Mouse (Mus musculus) hindbrain, embryonic 11.5 days (tissue): ENCODE results near the gene Syne4. TPM values are rescaled to one million over a fixed set of nuclear protein-coding genes. Genes with fewer than 3 reads are reported as not detected.

Experiments
- ATAC-seq: fragments of 200-750 bp; cut with Nextera tagmentation; 2 replicates; pipeline ENCODE4 v1.8.0; 2017; ENCODE audit warnings: mild to moderate bottlenecking, moderate TSS enrichment, moderate library complexity; ENCODE audit not compliant: low FRiP score
- DNase-seq: peaks from one replicate; pipeline ENCODE4 v3.0.0-alpha.2; 2015; ENCODE audit warnings: low spot score
- H3K27ac ChIP-seq: fragments of 300-500 bp; sonication (generic); 2 replicates; pipeline ENCODE4 v1.5.1; 2014; ENCODE audit warnings: mild to moderate bottlenecking, low read depth, low read length
- H3K27me3 ChIP-seq: fragments of 300-500 bp; sonication (generic); 2 replicates; pipeline ENCODE4 v1.6.1; 2014; ENCODE audit warnings: mild to moderate bottlenecking, low read length, moderate library complexity, mixed read lengths; ENCODE audit not compliant: control insufficient read depth, insufficient read depth
- H3K36me3 ChIP-seq: fragments of 300-500 bp; sonication (generic); 2 replicates; pipeline ENCODE4 v1.6.1; 2014; ENCODE audit warnings: mild to moderate bottlenecking, low read length, moderate library complexity, mixed read lengths; ENCODE audit not compliant: control insufficient read depth, insufficient read depth
- H3K4me1 ChIP-seq: fragments of 300-500 bp; sonication (generic); replicated peaks from 2 replicates; pipeline ENCODE4 v1.6.1; 2014; ENCODE audit warnings: low read length, mixed read lengths; ENCODE audit not compliant: control insufficient read depth, insufficient read depth
- H3K4me2 ChIP-seq: fragments of 300-500 bp; sonication (generic); replicated peaks from 2 replicates; pipeline ENCODE4 v1.6.1; 2014; ENCODE audit warnings: mild to moderate bottlenecking, low read depth, low read length
- H3K4me3 ChIP-seq: fragments of 300-500 bp; sonication (generic); 2 replicates; pipeline ENCODE4 v1.5.1; 2014; ENCODE audit warnings: low read depth, low read length
- H3K9ac ChIP-seq: fragments of 300-500 bp; sonication (generic); 2 replicates; pipeline ENCODE4 v1.6.1; 2014; ENCODE audit warnings: low read depth, low read length
- H3K9me3 ChIP-seq: fragments of 300-500 bp; sonication (generic); 2 replicates; pipeline ENCODE4 v1.6.1; 2016; ENCODE audit warnings: low read length; ENCODE audit not compliant: control insufficient read depth
- WGBS: fragments of 180-500 bp; shearing (Covaris S2); extraction: QIAGEN DNeasy Blood & Tissue Kit; methylation state at CpG from one replicate; pipeline ENCODE4 v1.1.7; 2014; 5-methylcytosine and 5-hydroxymethylcytosine counted together
- polyA plus RNA-seq: library from polyadenylated mRNA; unstranded; fragments of >200 nt; fragmentation: Nextera tagmentation; extraction: Ambion mirVana; gene quantifications from 2 replicates; pipeline ENCODE4 v1.2.1, GENCODE M21; 2014

The Syne4 gene
- polyA plus RNA-seq, 1 experiment from 2014 or later: 17.4 TPM

DNA sequence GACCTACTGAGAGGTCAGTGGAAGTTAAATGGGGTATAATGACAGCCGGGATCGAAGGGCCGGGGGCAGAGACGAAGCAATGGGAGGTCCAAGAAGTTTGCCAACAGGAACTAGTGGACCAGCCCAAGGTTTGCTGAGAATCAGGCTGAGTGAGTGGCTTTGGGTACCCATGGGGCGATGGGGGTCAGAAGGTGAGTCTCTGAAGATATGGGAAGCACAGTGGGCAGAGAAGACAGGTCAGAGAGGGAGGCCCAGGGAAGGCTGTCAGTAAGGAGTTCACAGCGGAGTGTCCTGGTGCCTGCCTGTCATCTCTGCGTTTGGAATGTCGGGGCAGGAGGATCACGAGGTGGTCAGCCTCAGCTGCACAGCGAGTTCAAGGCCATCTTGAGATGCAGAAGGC is 13.8 kb downstream of the Syne4 start:
- no peak overlapping the region for H3K4me3 ChIP-seq
- no peaks in the 10 kb centered on the region; the same call in 1 of the 2 replicates for H3K4me1 ChIP-seq
- no peak overlapping the region for H3K4me2 ChIP-seq
- H3K9ac ChIP-seq: no peak overlapping the region
- H3K27ac ChIP-seq: no peak overlapping the region
- DNase-seq: no peak
- H3K27me3 ChIP-seq: peaks cover 3% of the 10 kb centered on the region; the same call in 1 of the 2 replicates
- 54% methylated on average over 10 of the region's 10 CpGs for WGBS
- H3K36me3 ChIP-seq: no peaks in the 10 kb centered on the region
- H3K9me3 ChIP-seq: no peaks in the 10 kb centered on the region
- ATAC-seq: no peak

DNA sequence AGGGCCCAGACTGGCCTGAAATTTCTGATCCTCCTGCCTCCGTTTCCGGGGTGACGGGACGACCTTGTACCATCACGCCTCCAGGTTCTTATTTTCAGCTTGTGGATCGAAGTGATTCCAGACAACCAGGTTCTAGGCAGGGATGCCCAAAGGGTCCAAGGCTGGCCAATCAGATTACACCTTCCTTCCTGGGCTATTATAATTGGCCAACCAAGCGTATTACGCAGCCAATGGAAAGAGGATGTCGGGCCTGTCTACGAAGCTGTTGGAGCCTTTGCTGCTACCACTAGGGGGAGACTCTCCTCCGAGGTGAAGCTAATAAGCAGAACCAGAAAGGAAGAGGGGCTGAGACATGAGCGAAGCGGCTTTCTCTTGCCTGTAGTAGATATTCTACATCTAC is 17.3 kb downstream of the Syne4 start:
- no peaks in the 10 kb centered on the region; the same call in 1 of the 2 replicates for H3K4me1 ChIP-seq
- H3K36me3 ChIP-seq: no peaks in the 10 kb centered on the region
- no peak overlapping the region for H3K27ac ChIP-seq
- peaks cover 4% of the 10 kb centered on the region for H3K27me3 ChIP-seq
- WGBS: 5% methylated on average over 13 of the region's 13 CpGs
- H3K4me3 ChIP-seq: no peak overlapping the region
- peak overlapping the region; percentile 35 for H3K4me2 ChIP-seq
- DNase-seq: peak; percentile 91
- peak; percentile 95 for ATAC-seq
- no peaks in the 10 kb centered on the region for H3K9me3 ChIP-seq
- H3K9ac ChIP-seq: no peak overlapping the region

DNA sequence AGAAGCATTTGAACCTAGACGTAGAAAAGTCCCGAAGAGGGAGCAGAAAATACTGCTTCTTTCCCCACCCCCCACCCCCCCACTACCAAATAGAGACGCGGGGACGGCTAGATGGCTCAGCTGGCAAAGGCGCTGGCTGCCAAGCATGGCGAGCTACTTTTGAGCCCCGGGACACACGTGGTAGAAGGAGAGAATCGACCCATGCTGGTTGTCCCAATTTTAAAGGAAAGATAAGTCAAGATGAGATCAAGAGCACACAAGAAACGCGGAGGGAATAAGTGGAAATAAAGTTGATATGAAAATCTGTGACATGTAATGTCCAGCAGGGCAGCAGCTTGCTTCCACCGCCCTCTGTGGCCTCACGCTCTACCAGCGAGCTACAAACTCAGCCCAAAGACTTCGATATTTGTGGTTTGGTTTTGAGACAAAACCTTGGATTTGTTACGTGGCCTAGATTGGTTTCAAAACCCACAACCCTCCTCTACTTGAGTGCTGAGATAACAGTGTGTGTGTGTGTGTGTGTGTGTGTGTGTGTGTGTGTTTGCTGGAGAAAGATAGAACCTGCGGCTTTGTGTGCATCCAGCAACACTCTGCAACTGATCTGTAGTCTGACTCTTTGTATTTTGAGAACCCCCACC is 18.1 kb downstream of the Syne4 start:
- no peak for DNase-seq
- Histone ChIP-seq H3K4me3 (no peak overlapping the region), H3K9me3 (no peaks in the 10 kb centered on the region), H3K36me3 (no peaks in the 10 kb centered on the region), H3K4me1 (no peaks in the 10 kb centered on the region; the same call in 1 of the 2 replicates), H3K9ac (no peak overlapping the region), H3K27me3 (peaks cover 4% of the 10 kb centered on the region), H3K4me2 (no peak overlapping the region), H3K27ac (no peak overlapping the region)
- WGBS: 71% methylated on average over 18 of the region's 18 CpGs
- ATAC-seq: no peak

DNA sequence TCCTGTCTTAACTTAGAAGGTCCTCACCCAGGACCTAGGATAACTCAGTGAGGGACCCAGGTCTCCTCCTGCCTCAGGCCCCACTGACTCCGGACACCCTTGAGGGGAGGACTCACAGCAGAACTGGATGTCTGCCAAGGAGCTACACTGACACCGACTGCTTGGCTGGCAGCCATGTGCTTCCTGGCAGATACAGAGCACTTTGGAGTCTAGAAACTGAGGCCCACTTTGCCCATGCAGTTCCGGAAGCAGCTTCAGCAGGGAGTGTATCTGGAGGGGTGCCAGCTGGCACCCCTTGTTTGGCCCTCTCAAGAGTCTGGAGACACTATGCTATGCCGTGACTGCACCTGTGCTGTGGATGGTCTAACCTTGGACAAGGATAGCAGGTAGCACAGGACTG is 18.8 kb downstream of the Syne4 start:
- no peak for ATAC-seq
- Histone ChIP-seq H3K27me3 (peaks cover 4% of the 10 kb centered on the region), H3K9me3 (no peaks in the 10 kb centered on the region), H3K4me3 (no peak overlapping the region), H3K4me1 (no peaks in the 10 kb centered on the region; the same call in 1 of the 2 replicates), H3K4me2 (no peak overlapping the region), H3K27ac (no peak overlapping the region), H3K36me3 (no peaks in the 10 kb centered on the region), H3K9ac (no peak overlapping the region)
- no peak for DNase-seq
- WGBS: 84% methylated on average over 4 of the region's 4 CpGs

DNA sequence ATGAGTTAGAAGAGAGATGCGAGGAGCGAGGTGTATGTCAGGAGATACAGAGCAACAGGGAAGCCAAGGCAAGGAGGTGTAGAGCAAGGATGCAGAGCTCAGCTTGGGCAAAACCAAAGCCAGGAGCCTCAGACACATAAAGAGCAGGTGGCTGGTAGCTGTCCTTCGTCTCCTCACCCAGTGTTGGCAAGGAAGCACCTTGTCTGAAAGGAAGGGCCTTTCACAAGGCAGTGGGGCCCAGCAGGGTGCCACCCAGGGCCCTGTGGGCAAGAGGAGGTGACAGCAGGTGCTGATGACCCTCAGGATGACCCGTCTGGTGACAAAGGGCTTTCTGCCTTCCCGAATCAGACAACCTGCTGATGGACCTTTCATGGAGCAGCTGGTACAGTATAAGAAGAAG is 20.0 kb downstream of the Syne4 start:
- Histone ChIP-seq H3K9me3 (no peaks in the 10 kb centered on the region), H3K27me3 (peaks cover 4% of the 10 kb centered on the region), H3K4me3 (no peak overlapping the region), H3K36me3 (no peaks in the 10 kb centered on the region), H3K4me1 (no peaks in the 10 kb centered on the region; the same call in 1 of the 2 replicates), H3K27ac (no peak overlapping the region), H3K4me2 (no peak overlapping the region), H3K9ac (no peak overlapping the region)
- DNase-seq (no peak), ATAC-seq (no peak)
- 57% methylated on average over 5 of the region's 5 CpGs for WGBS

DNA sequence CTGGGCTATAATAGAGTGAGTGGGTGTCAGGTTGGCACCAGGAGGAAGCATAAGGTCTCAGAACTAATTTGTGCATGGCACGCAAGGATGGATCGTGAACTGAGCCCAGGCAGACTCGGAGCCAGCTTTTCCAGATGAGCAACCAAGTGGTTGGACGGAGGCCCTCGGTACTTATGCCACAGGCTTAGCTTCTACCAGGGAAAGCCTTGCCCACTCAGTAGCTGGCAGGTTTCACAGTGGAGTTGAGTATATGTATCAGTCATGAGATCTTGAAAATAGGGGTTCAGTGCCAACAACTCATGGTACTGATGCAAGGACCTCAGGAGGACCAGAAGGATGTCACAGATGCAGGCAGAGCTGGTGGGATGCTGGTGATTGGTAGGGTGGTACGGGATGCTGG is 21.1 kb downstream of the Syne4 start:
- Histone ChIP-seq H3K4me3 (no peak overlapping the region), H3K36me3 (no peaks in the 10 kb centered on the region), H3K4me2 (no peak overlapping the region), H3K9me3 (no peaks in the 10 kb centered on the region), H3K4me1 (no peaks in the 10 kb centered on the region; the same call in 1 of the 2 replicates), H3K27me3 (peaks cover 4% of the 10 kb centered on the region), H3K9ac (no peak overlapping the region), H3K27ac (no peak overlapping the region)
- DNase-seq (no peak), ATAC-seq (no peak)
- 81% methylated on average over 6 of the region's 6 CpGs for WGBS

DNA sequence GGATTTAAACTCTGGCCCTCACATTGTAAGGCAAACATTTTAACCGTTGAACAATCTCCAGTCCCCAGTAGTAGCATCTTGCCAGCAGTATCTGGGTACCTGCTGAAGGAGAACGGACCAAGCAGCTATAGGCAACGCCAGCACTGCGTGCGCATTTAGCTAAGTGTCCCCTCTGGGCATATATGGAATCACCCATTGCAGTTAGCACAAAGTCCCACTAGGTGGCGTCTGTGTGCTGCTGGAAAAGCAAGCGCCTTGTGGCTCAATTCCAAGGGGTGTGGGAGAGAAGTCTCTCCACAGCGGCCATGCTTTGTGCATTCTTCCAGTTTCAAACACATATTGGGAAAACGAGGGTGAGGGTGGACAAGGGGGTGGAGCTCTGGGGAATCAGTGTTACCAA is 21.8 kb downstream of the Syne4 start:
- Histone ChIP-seq H3K9me3 (no peaks in the 10 kb centered on the region), H3K9ac (no peak overlapping the region), H3K4me1 (no peaks in the 10 kb centered on the region; the same call in 1 of the 2 replicates), H3K27me3 (peaks cover 4% of the 10 kb centered on the region), H3K27ac (no peak overlapping the region), H3K4me2 (no peak overlapping the region), H3K4me3 (no peak overlapping the region), H3K36me3 (no peaks in the 10 kb centered on the region)
- peak; percentile 48 for ATAC-seq
- DNase-seq: peak; percentile 94
- 3% methylated on average over 9 of the region's 9 CpGs for WGBS

DNA sequence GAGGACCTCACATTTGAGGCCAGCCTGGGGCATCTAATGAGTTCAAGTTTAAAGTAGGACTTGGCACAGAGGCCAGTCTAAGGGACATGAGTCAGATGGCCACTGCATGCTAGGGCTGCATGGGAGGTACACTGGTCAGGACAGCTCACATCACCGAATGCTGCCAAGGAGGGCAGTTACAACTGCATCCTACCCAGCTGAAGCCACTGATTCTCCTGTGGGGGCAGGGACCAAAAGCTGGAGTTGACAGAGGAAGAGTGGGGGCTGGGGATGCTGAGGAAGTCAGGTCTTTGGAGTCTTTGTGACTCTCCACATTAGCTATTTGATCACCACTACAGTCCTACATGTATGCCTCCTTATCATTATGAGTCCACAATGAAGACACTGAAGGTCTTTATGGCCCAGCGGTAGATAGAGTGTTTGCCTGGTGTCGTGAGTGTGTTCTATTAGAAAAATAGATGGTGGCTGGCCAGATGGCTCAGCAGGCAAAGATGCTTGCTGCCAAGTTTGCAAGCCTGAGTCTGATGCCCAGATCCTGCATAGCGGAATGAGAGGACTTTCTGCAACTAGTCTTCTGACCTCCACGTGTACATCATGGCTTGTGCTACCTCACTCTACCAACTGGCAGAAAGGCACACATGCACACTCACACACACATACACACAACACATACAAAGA is 25.0 kb downstream of the Syne4 start:
- Histone ChIP-seq H3K9me3 (no peaks in the 10 kb centered on the region), H3K4me3 (no peak overlapping the region), H3K27ac (no peak overlapping the region), H3K36me3 (no peaks in the 10 kb centered on the region), H3K4me2 (no peak overlapping the region), H3K4me1 (no peaks in the 10 kb centered on the region), H3K27me3 (peaks cover 2% of the 10 kb centered on the region; the same call in 1 of the 2 replicates), H3K9ac (no peak overlapping the region)
- ATAC-seq (no peak), DNase-seq (no peak)
- WGBS: 73% methylated on average over 5 of the region's 5 CpGs
